Mouse (Mus musculus) kidney, embryonic 16.5 days (tissue): ENCODE results near the gene Slc41a3. TPM values are rescaled to one million over a fixed set of nuclear protein-coding genes. Genes with fewer than 3 reads are reported as not detected.

Experiments
- ATAC-seq: fragments of 200-750 bp; cut with Nextera tagmentation; 2 replicates; pipeline ENCODE4 v1.8.0; 2017; ENCODE audit warnings: moderate TSS enrichment; ENCODE audit not compliant: low FRiP score, low TSS enrichment
- H3K27ac ChIP-seq: fragments of 300-500 bp; sonication (generic); 2 replicates; pipeline ENCODE4 v1.5.1; 2014; ENCODE audit warnings: low read length
- H3K27me3 ChIP-seq: fragments of 300-500 bp; sonication (generic); 2 replicates; pipeline ENCODE4 v1.6.1; 2014; ENCODE audit warnings: low read length, control low read depth, mixed read lengths; ENCODE audit not compliant: insufficient read depth
- H3K36me3 ChIP-seq: fragments of 300-500 bp; sonication (generic); 2 replicates; pipeline ENCODE4 v1.6.1; 2014; ENCODE audit warnings: low read length, control low read depth, mixed read lengths; ENCODE audit not compliant: insufficient read depth
- H3K4me1 ChIP-seq: fragments of 300-500 bp; sonication (generic); 2 replicates; pipeline ENCODE4 v1.6.1; 2014; ENCODE audit warnings: low read length, control low read depth, mixed read lengths; ENCODE audit not compliant: insufficient read depth
- H3K4me2 ChIP-seq: fragments of 300-500 bp; sonication (generic); replicated peaks from 2 replicates; pipeline ENCODE4 v1.6.1; 2014; ENCODE audit warnings: low read depth, low read length
- H3K4me3 ChIP-seq: fragments of 300-500 bp; sonication (generic); 2 replicates; pipeline ENCODE4 v1.5.1; 2014; ENCODE audit warnings: mild to moderate bottlenecking, low read length
- H3K9ac ChIP-seq: fragments of 300-500 bp; sonication (generic); replicated peaks from 2 replicates; pipeline ENCODE4 v1.6.1; 2014; ENCODE audit warnings: low read length
- H3K9me3 ChIP-seq: fragments of 300-500 bp; sonication (generic); 2 replicates; pipeline ENCODE4 v1.6.1; 2016; ENCODE audit warnings: low read length, control low read depth
- WGBS: fragments of 180-500 bp; shearing (Covaris S2); extraction: QIAGEN DNeasy Blood & Tissue Kit; methylation state at CpG from one replicate; pipeline ENCODE4 v1.1.7; 2014; 5-methylcytosine and 5-hydroxymethylcytosine counted together
- microRNA-seq: library from miRNA; unstranded; fragments of <30 nt; microRNA quantifications from one replicate; pipeline ENCODE4, GENCODE M21; 2016
- polyA plus RNA-seq: library from polyadenylated mRNA; unstranded; fragments of >200 nt; fragmentation: Nextera tagmentation; extraction: Ambion mirVana; gene quantifications from 2 replicates; pipeline ENCODE4 v1.2.1, GENCODE M21; 2015

Slc41a3 gene
- polyA plus RNA-seq, 1 experiment from 2014 or later: 7.2 TPM

DNA sequence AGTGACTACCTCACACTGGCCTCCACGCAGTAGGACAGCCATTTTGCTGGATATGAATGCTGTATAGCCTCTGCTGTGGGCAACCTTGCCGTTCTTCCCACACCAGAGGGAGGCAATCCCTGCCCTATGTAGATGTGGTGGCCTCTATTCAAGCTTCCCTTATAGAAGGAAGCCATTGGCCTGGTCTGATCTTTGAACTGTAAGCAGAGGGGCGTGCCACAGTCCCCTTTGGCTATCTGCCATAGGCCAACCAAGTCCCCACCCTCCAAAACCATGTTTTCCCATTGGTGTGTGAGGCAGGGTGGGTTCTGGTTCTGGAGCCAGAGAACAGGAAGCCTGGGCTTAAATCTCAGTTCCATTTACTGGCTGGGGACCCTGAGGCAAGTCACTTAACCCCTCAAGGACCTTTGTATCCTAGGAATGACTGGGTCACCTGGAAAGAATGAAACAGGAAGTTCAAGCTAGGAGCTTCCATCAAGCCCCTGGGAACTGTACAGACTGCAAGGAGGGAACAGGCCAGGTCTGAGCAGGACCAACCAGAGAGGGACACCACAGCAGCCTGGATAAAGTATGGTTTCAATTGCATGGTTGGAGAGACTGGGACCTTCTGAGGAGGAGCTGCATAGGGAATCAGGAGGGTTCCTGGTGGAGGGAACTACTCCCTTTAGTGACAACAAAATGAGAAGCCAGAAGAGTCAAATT lies 79.5 kb downstream of the Slc41a3 start:
- H3K4me3 ChIP-seq: no peak overlapping the region
- ATAC-seq: 0 out of 2 replicates have a peak, but pooled peaks have one; percentile 21

DNA sequence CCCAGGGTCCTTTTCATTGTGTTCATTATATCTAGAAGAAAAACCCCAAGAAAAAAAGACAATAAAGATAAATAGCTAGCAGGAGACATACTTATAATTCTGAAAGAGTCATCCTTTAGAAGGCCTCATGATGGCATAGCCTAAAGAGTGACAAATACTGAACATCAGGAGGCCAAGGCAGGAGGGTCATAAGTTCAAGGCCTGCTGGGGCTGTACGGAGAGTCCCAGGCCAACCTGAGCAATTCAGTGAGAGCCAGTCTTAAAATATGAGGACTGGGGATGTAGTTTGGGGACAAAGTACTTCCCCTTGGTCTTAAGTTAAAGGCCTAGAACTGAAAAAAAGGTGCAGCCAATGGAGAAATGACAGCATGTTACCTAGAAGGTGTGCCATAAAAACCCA lies 82.3 kb downstream of the Slc41a3 start:
- 79% methylated on average over 1 of the region's 1 CpGs for WGBS
- H3K36me3 ChIP-seq: peaks cover 33% of the 10 kb centered on the region
- no peaks in the 10 kb centered on the region for H3K27me3 ChIP-seq
- ATAC-seq: no peak
- no peak overlapping the region for H3K4me3 ChIP-seq
- H3K9me3 ChIP-seq: no peaks in the 10 kb centered on the region
- H3K9ac ChIP-seq: no peak overlapping the region
- no peak overlapping the region for H3K27ac ChIP-seq
- no peak overlapping the region for H3K4me2 ChIP-seq
- H3K4me1 ChIP-seq: no peaks in the 10 kb centered on the region

More for the DNA sequence above, 79.5 kb downstream of the Slc41a3 start:
- no peaks in the 10 kb centered on the region for H3K27me3 ChIP-seq
- H3K4me2 ChIP-seq: no peak overlapping the region
- peaks cover 11% of the 10 kb centered on the region for H3K4me1 ChIP-seq
- no peak overlapping the region for H3K27ac ChIP-seq
- H3K36me3 ChIP-seq: peaks cover 21% of the 10 kb centered on the region
- no peaks in the 10 kb centered on the region for H3K9me3 ChIP-seq
- no peak overlapping the region for H3K9ac ChIP-seq
- WGBS: 76% methylated on average over 3 of the region's 3 CpGs

DNA sequence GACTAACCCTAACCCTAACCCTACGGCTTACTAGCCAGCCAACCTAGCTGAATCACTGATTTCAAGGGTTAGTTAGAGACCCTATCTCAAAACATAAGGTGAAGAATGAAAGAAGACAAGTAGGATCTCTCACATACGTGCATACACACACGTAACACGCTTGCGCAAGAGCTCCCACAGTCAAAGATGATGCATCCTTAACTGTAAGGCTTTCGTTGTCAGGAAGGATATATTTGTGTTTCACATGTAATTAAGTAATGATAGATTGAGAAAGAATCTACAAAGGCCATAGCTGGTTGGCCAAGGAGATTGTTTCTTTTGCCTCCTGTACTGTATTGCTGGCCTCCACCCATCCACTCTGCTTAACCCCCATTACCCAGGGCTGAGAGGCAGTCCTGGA lies 83.5 kb downstream of the Slc41a3 start:
- peaks cover 39% of the 10 kb centered on the region for H3K36me3 ChIP-seq
- 98% methylated on average over 6 of the region's 6 CpGs for WGBS

DNA sequence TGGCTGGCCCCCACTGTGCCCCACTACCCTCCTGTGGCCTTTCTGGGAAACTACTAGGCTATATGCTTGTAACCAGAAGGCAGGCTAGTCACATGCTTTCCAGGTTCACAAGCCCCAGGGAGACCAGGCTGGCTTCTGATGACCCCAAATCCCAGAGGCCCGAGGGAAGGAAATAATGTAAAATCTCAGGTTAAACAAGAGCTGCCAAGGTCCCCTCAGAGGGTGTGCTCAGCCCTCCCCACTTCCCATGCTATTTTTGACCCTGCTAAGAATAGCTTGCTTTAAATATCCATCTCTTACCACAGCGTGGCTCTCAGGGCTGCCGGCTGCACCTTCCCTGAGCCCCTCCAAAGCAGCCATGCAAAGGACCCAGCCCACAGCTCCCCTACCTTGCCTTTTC lies 84.2 kb downstream of the Slc41a3 start:
- no peak overlapping the region for H3K9ac ChIP-seq
- H3K9me3 ChIP-seq: no peaks in the 10 kb centered on the region
- H3K4me1 ChIP-seq: no peaks in the 10 kb centered on the region
- no peak overlapping the region for H3K27ac ChIP-seq
- 56% methylated on average over 3 of the region's 3 CpGs for WGBS
- no peak overlapping the region for H3K4me2 ChIP-seq
- H3K4me3 ChIP-seq: no peak overlapping the region
- H3K27me3 ChIP-seq: no peaks in the 10 kb centered on the region
- no peak for ATAC-seq
- H3K36me3 ChIP-seq: peaks cover 44% of the 10 kb centered on the region

More for the DNA sequence above, 83.5 kb downstream of the Slc41a3 start:
- Histone ChIP-seq H3K9ac (no peak overlapping the region), H3K4me1 (no peaks in the 10 kb centered on the region), H3K4me2 (no peak overlapping the region), H3K4me3 (no peak overlapping the region), H3K27ac (no peak overlapping the region), H3K27me3 (no peaks in the 10 kb centered on the region), H3K9me3 (no peaks in the 10 kb centered on the region)
- ATAC-seq: no peak

DNA sequence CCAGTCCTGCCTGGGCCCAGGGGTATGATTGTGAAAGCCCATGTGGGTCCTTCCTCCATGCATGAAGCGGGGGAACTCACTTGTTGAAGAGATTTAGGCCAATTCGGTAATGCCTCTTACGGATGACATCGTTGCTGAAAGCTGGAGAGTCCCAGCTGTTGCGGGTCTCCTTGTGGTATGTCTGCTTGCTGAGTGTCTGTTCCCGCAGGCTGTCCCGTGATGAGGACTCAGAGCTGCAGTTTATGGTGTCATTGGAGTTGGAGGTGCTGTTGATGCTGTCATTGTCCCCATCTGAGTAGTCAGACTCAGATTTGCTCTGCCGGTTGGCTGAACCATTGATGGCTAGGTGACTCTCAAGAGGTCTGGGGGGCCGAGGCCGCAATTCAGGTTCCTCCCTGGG lies 85.0 kb downstream of the Slc41a3 start:
- H3K4me1 ChIP-seq: no peaks in the 10 kb centered on the region
- H3K27me3 ChIP-seq: no peaks in the 10 kb centered on the region
- ATAC-seq: no peak
- no peak overlapping the region for H3K4me3 ChIP-seq
- H3K36me3 ChIP-seq: peaks cover 52% of the 10 kb centered on the region
- no peak overlapping the region for H3K9ac ChIP-seq
- H3K27ac ChIP-seq: no peak overlapping the region
- H3K4me2 ChIP-seq: no peak overlapping the region
- no peaks in the 10 kb centered on the region for H3K9me3 ChIP-seq
- 84% methylated on average over 10 of the region's 10 CpGs for WGBS

DNA sequence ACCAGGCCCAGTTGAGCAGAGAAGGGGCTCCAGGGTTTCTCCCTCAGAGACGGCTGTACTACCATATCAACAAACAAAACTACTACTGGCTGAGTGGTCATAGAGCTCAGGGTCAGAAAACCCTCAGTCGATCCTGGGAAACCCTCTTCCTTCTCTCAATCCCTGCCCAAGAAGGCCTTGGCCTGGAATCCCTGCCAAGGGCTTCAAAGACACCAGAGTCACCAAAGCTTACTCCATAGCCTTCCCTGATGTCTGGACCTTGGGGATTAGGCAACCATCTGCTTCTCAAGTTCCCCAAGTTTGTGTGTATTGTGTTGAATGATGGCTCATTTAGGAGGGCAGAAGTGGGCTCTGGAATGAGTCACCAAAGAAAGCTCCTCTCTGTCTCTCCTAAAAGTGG lies 87.4 kb downstream of the Slc41a3 start:
- Histone ChIP-seq H3K4me2 (no peak overlapping the region), H3K4me1 (no peaks in the 10 kb centered on the region), H3K4me3 (no peak overlapping the region), H3K27ac (no peak overlapping the region), H3K36me3 (peaks cover 51% of the 10 kb centered on the region), H3K27me3 (no peaks in the 10 kb centered on the region), H3K9ac (no peak overlapping the region), H3K9me3 (no peaks in the 10 kb centered on the region)
- ATAC-seq: no peak
- 78% methylated on average over 2 of the region's 2 CpGs for WGBS

DNA sequence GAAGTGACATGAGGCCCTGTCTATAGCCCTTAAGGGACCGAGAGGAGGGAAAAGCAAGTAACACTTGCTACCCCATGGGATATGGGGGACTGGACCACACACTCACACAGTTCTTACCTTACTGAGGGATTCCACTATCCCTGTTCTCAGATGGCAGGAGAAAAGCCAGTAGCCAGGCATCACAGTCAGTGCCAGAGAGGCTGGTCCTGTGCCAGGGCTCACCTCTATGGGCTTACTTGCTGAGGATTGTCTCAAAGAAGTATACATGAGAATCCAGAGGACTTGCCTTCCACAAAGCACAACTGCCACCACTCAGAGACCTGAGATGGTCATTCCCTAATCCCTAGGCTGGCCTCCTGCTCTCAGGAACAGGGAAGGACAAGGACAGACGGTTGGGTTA lies 87.9 kb downstream of the Slc41a3 start:
- H3K36me3 ChIP-seq: peaks cover 47% of the 10 kb centered on the region
- no peak overlapping the region for H3K4me2 ChIP-seq
- H3K27me3 ChIP-seq: no peaks in the 10 kb centered on the region
- ATAC-seq: no peak
- WGBS: 88% methylated on average over 2 of the region's 2 CpGs
- no peak overlapping the region for H3K9ac ChIP-seq
- no peaks in the 10 kb centered on the region for H3K4me1 ChIP-seq
- H3K27ac ChIP-seq: no peak overlapping the region
- no peaks in the 10 kb centered on the region for H3K9me3 ChIP-seq
- no peak overlapping the region for H3K4me3 ChIP-seq

DNA sequence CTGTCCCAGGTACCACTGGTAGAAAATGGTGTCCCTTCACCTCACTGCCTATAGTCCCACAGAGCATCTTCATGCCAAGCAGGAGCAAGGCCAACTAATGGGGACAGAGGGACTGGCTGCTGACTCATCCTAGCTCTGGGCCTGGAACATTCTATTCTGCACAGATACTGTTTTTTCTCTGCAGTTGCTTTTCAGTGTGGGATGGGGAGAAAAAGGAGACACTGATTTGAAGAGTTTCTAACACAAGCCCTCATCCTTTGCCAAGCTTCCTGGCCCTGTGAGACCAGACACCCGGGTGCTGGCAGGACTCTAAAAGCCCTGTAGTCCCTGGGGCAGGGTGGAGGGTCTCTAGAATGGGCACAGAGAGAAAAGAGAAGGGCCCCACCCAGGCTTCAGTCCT lies 91.2 kb downstream of the Slc41a3 start:
- H3K27me3 ChIP-seq: no peaks in the 10 kb centered on the region
- no peak overlapping the region for H3K9ac ChIP-seq
- H3K4me1 ChIP-seq: peaks cover 9% of the 10 kb centered on the region
- ATAC-seq: no peak
- no peak overlapping the region for H3K4me3 ChIP-seq
- peaks cover 26% of the 10 kb centered on the region for H3K36me3 ChIP-seq
- WGBS: 63% methylated on average over 1 of the region's 1 CpGs
- H3K9me3 ChIP-seq: no peaks in the 10 kb centered on the region
- H3K4me2 ChIP-seq: no peak overlapping the region
- no peak overlapping the region for H3K27ac ChIP-seq

Small RNA genes lying within 50 kb of the gene (microRNA-seq; reads per million reads assigned to microRNA genes)
- not detected for gene Gm24816

Other genes starting within 250 kb of the Slc41a3 start
- 6.4 and 7.5 TPM in 2 replicates for gene Zxdc, start 235.2 kb upstream of the Slc41a3 start, polyA plus RNA-seq
- 0.49 and 0.62 TPM in 2 replicates for gene Cfap100, start 175.9 kb upstream of the Slc41a3 start, polyA plus RNA-seq
- gene Klf15, start 142.1 kb upstream of the Slc41a3 start, polyA plus RNA-seq: 16.1 TPM in 2 replicates
- 21.1 and 23.4 TPM in 2 replicates for gene Aldh1l1, start 118.3 kb upstream of the Slc41a3 start, polyA plus RNA-seq